Comparison of ENCODE assay signal across 20 mouse cellular contexts in the genomic region with DNA sequence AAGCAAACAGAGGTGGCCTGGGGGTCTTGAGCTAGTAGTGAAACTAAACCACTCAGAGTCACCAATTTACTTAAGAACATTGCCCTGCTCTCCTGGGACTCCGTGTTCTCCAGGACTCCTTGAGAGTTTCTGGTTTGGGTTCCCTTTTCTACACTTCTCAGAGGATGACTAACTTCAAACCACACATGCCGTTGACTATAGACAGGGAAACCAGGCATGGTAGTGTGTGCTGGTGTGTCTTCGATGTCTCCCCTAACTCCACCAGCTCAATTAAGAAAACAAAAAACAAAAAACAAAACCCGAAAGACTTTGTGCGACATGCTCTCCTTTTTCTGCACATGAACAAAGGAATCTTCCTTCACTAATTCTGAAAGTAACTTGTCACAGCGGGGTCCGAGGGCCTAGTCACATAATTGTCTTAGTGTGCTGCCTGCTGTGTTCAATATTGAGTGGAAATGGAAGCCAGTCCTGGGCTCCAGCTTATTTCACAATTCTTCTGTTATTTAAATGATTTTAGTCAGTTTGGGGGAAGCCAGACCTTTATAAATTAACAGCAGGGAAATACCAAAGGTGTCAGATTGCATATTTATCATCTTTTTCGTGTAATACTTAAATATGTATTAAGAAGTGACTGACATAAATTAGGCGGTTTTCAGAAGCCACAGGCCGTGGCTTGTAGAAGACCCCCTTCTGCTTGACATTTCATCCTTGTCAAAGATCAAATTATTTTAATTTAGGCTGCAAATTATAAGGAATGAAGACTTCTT.
DNase-seq lines count a peak whose midpoint lies in the region; ATAC-seq lines count a peak whose summit lies in the region.
"Had no signal": no experiment of that assay in that cellular context is flagged by ENCODE, and none has a peak within 500 bp of the region (broad histone marks: within the 10 kb centered on the region; RNA-seq: fewer than 3 reads in every experiment).

No protein-coding gene starts in this region.

- H3K9ac ChIP-seq in forebrain, embryonic 11.5 days (ENCODE audit: low read length), result no peak overlapping the region
- H3K9ac ChIP-seq in forebrain, embryonic 16.5 days (replicated peaks; ENCODE audit: low read depth, low read length), result no peak overlapping the region
- no peak overlapping the region for H3K9ac ChIP-seq in midbrain, embryonic 15.5 days
- H3K9ac ChIP-seq: embryonic facial prominence, embryonic 13.5 days; hindbrain, embryonic 15.5 days; limb, embryonic 12.5 days; liver, embryonic 12.5 days had no signal

- 17% methylated on average over 10 of the region's 10 CpGs for WGBS in forebrain, embryonic 11.5 days
- 28% methylated on average over 10 of the region's 10 CpGs for WGBS in forebrain, embryonic 10.5 days
- 10% methylated on average over 10 of the region's 10 CpGs for WGBS in forebrain, embryonic 16.5 days
- WGBS in midbrain, embryonic 15.5 days, result 12% methylated on average over 10 of the region's 10 CpGs

- DNase-seq in forebrain, embryonic 11.5 days (ENCODE audit: low spot score), result peak; percentile 49
- DNase-seq in forebrain, embryonic 10.5 days (ENCODE audit: extremely low spot score, low spot score), result no peak
- DNase-seq in Muller cell, postnatal 12 days (ENCODE audit: inconsistent ontology term), result peak; percentile 48
- no peak for DNase-seq in heart, adult 18-20 months
- DNase-seq in left cerebral cortex, adult 8-10 months (ENCODE audit: low spot score in 2 of 2), result no peak
- DNase-seq in gastrocnemius, postnatal 4 days (ENCODE audit: low spot score in 2 of 2), result no peak
- DNase-seq: cerebellum, adult 9-10 months; gastrocnemius, postnatal 25 days; kidney, adult 11 months; lung, adult 2 months; thymus, postnatal 36 days had no signal

- H3K36me3 ChIP-seq in forebrain, embryonic 11.5 days (ENCODE audit: control insufficient read depth, insufficient read depth, low read length), result no peaks in the 10 kb centered on the region
- H3K36me3 ChIP-seq in forebrain, embryonic 10.5 days (replicated peaks), result no peaks in the 10 kb centered on the region
- H3K36me3 ChIP-seq in forebrain, embryonic 16.5 days (ENCODE audit: control insufficient read depth, insufficient read depth), result no peaks in the 10 kb centered on the region
- no peaks in the 10 kb centered on the region for H3K36me3 ChIP-seq in midbrain, embryonic 15.5 days (replicated peaks)
- H3K36me3 ChIP-seq: embryonic facial prominence, embryonic 13.5 days; G1E; heart, embryonic 10.5 days; hindbrain, embryonic 15.5 days; limb, embryonic 12.5 days; liver, embryonic 12.5 days had no signal

- no peak overlapping the region for H3K4me3 ChIP-seq in forebrain, embryonic 11.5 days (ENCODE audit: low read depth, low read length)
- no peak overlapping the region for H3K4me3 ChIP-seq in forebrain, embryonic 10.5 days
- no peak overlapping the region for H3K4me3 ChIP-seq in forebrain, embryonic 16.5 days (replicated peaks; ENCODE audit: low read length)
- H3K4me3 ChIP-seq in midbrain, embryonic 15.5 days, result no peak overlapping the region
- H3K4me3 ChIP-seq: embryonic facial prominence, embryonic 13.5 days; heart, embryonic 10.5 days; hindbrain, embryonic 15.5 days; limb, embryonic 12.5 days; liver, embryonic 12.5 days had no signal

- H3K4me2 ChIP-seq in forebrain, embryonic 11.5 days (ENCODE audit: low read depth, low read length, severe bottlenecking), result no peak overlapping the region
- H3K4me2 ChIP-seq in forebrain, embryonic 16.5 days (ENCODE audit: low read length), result no peak overlapping the region
- no peak overlapping the region for H3K4me2 ChIP-seq in midbrain, embryonic 15.5 days
- H3K4me2 ChIP-seq: embryonic facial prominence, embryonic 13.5 days; hindbrain, embryonic 15.5 days; limb, embryonic 12.5 days; liver, embryonic 12.5 days had no signal

- no peaks in the 10 kb centered on the region for H3K27me3 ChIP-seq in forebrain, embryonic 11.5 days (ENCODE audit: control insufficient read depth, insufficient read depth, low read length)
- H3K27me3 ChIP-seq in forebrain, embryonic 10.5 days (ENCODE audit: poor library complexity, severe bottlenecking), result 0 out of 2 replicates have a peak, but pooled peaks cover 5% of the 10 kb centered on the region
- H3K27me3 ChIP-seq in forebrain, embryonic 16.5 days (replicated peaks; ENCODE audit: control insufficient read depth, insufficient read depth, low read length), result no peaks in the 10 kb centered on the region
- H3K27me3 ChIP-seq in midbrain, embryonic 15.5 days (replicated peaks), result 0 out of 2 replicates have a peak, but pooled peaks cover 3% of the 10 kb centered on the region
- H3K27me3 ChIP-seq: embryonic facial prominence, embryonic 13.5 days; hindbrain, embryonic 15.5 days; limb, embryonic 12.5 days; liver, embryonic 12.5 days had no signal

- no peak overlapping the region for H3K27ac ChIP-seq in forebrain, embryonic 11.5 days (ENCODE audit: low read depth, low read length)
- no peak overlapping the region for H3K27ac ChIP-seq in forebrain, embryonic 10.5 days
- no peak overlapping the region for H3K27ac ChIP-seq in forebrain, embryonic 16.5 days (ENCODE audit: low read length)
- H3K27ac ChIP-seq in midbrain, embryonic 15.5 days, result no peak overlapping the region
- H3K27ac ChIP-seq: embryonic facial prominence, embryonic 13.5 days; heart, embryonic 10.5 days; hindbrain, embryonic 15.5 days; limb, embryonic 12.5 days; liver, embryonic 12.5 days had no signal

- H3K9me3 ChIP-seq in forebrain, embryonic 11.5 days (ENCODE audit: control insufficient read depth, low read length), result no peaks in the 10 kb centered on the region
- no peaks in the 10 kb centered on the region for H3K9me3 ChIP-seq in forebrain, embryonic 10.5 days
- H3K9me3 ChIP-seq in forebrain, embryonic 16.5 days (ENCODE audit: control insufficient read depth, low read length), result no peaks in the 10 kb centered on the region
- no peaks in the 10 kb centered on the region for H3K9me3 ChIP-seq in midbrain, embryonic 15.5 days
- H3K9me3 ChIP-seq: embryonic facial prominence, embryonic 13.5 days; heart, embryonic 10.5 days; hindbrain, embryonic 15.5 days; limb, embryonic 12.5 days; liver, embryonic 12.5 days had no signal

- H3K4me1 ChIP-seq in forebrain, embryonic 11.5 days (replicated peaks; ENCODE audit: control insufficient read depth, insufficient read depth, low read length), result peaks cover 3% of the 10 kb centered on the region; the same call in 1 of the 2 replicates
- H3K4me1 ChIP-seq in forebrain, embryonic 10.5 days, result peaks cover 11% of the 10 kb centered on the region
- peaks cover 4% of the 10 kb centered on the region; the same call in 1 of the 2 replicates for H3K4me1 ChIP-seq in forebrain, embryonic 16.5 days (replicated peaks; ENCODE audit: control insufficient read depth, insufficient read depth, low read length)
- H3K4me1 ChIP-seq in midbrain, embryonic 15.5 days, result 0 out of 2 replicates have a peak, but pooled peaks cover 6% of the 10 kb centered on the region
- H3K4me1 ChIP-seq: embryonic facial prominence, embryonic 13.5 days; heart, embryonic 10.5 days; hindbrain, embryonic 15.5 days; limb, embryonic 12.5 days; liver, embryonic 12.5 days had no signal

- peak; percentile 42; the same call in 1 of the 2 replicates for ATAC-seq in forebrain, embryonic 11.5 days (replicated peaks; ENCODE audit: low FRiP score)
- ATAC-seq in forebrain, embryonic 16.5 days, result peak; percentile 84
- peak; percentile 92 for ATAC-seq in midbrain, embryonic 15.5 days (replicated peaks)
- ATAC-seq: CD4-positive, CD25-positive, alpha-beta regulatory T cell, adult 4 months; liver, embryonic 12.5 days had no signal

Comparison
In these comparisons a context has a peak if more than half of its experiments do, and no peak if none do; other contexts are left out.
1. DNase-seq: peak in forebrain, embryonic 11.5 days (single experiment) and Muller cell, postnatal 12 days (single experiment); none in forebrain, embryonic 10.5 days (single experiment), heart, adult 18-20 months (0 of 2), left cerebral cortex, adult 8-10 months (0 of 2) and gastrocnemius, postnatal 4 days (0 of 2).
2. ATAC-seq: peak in every context shown above with its lines; median percentile 92 in midbrain, embryonic 15.5 days; 84 in forebrain, embryonic 16.5 days; 42 in forebrain, embryonic 11.5 days.